Mouse (Mus musculus) midbrain, embryonic 16.5 days (tissue): ENCODE results near the gene Hk3. TPM values are rescaled to one million over a fixed set of nuclear protein-coding genes. Genes with fewer than 3 reads are reported as not detected.

ENCODE experiments used
- ATAC-seq: fragments of 200-750 bp; cut with Nextera tagmentation; 2 replicates; pipeline ENCODE4 v1.8.0; 2017; ENCODE audit warnings: moderate TSS enrichment
- H3K27ac ChIP-seq: fragments of 300-500 bp; sonication (generic); 2 replicates; pipeline ENCODE4 v1.5.1; 2014; ENCODE audit warnings: mild to moderate bottlenecking, low read length, mixed read lengths
- H3K27me3 ChIP-seq: fragments of 300-500 bp; sonication (generic); 2 replicates; pipeline ENCODE4 v1.6.1; 2014; ENCODE audit warnings: low read depth, low read length, mixed read lengths; ENCODE audit not compliant: control insufficient read depth, insufficient read depth
- H3K36me3 ChIP-seq: fragments of 300-500 bp; sonication (generic); 2 replicates; pipeline ENCODE4 v1.6.1; 2014; ENCODE audit warnings: mild to moderate bottlenecking, low read length, moderate library complexity, mixed read lengths; ENCODE audit not compliant: control insufficient read depth, insufficient read depth
- H3K4me1 ChIP-seq: fragments of 300-500 bp; sonication (generic); 2 replicates; pipeline ENCODE4 v1.6.1; 2014; ENCODE audit warnings: mild to moderate bottlenecking, low read length, mixed read lengths; ENCODE audit not compliant: control insufficient read depth, insufficient read depth
- H3K4me2 ChIP-seq: fragments of 300-500 bp; sonication (generic); 2 replicates; pipeline ENCODE4 v1.6.1; 2014; ENCODE audit warnings: mild to moderate bottlenecking, low read length, mixed read lengths
- H3K4me3 ChIP-seq: fragments of 300-500 bp; sonication (generic); 2 replicates; pipeline ENCODE4 v1.5.1; 2014; ENCODE audit warnings: low read depth, mild to moderate bottlenecking, low read length, moderate library complexity, mixed read lengths
- H3K9ac ChIP-seq: fragments of 300-500 bp; sonication (generic); 2 replicates; pipeline ENCODE4 v1.6.1; 2014; ENCODE audit warnings: low read depth, low read length, mixed read lengths
- H3K9me3 ChIP-seq: fragments of 300-500 bp; sonication (generic); replicated peaks from 2 replicates; pipeline ENCODE4 v1.6.1; 2014; ENCODE audit warnings: mild to moderate bottlenecking, low read length, mixed read lengths; ENCODE audit not compliant: control insufficient read depth, poor library complexity, severe bottlenecking
- WGBS: fragments of 180-500 bp; shearing (Covaris S2); extraction: QIAGEN DNeasy Blood & Tissue Kit; methylation state at CpG from one replicate; pipeline ENCODE4 v1.1.7; 2014; 5-methylcytosine and 5-hydroxymethylcytosine counted together
- polyA plus RNA-seq: library from polyadenylated mRNA; unstranded; fragments of >200 nt; fragmentation: Nextera tagmentation; extraction: Ambion mirVana; gene quantifications from 2 replicates; pipeline ENCODE4 v1.2.1, GENCODE M21; 2015

The Hk3 gene
- polyA plus RNA-seq, 1 experiment from 2014 or later: 0.77 TPM

DNA sequence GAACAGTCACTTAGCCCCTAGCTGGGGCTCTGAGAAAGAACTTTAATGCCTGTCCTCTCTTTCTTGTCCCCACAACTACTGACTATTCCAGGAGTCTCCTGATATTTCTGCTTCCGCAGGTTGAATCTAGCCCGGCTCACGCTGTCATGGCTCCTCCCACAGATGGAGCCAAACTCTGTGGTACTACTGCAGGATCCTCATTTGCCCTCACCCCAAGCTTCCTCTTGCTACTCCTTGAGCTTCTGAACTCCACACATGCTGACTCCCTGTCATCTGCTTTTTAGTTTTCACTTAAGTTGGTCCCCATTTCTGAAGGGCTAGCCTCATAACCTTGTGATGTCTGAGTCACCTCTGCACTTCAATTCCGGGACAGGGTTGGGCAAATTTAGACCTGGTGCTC lies 1.1 kb downstream of the Hk3 start:
- H3K4me1 ChIP-seq: no peaks in the 10 kb centered on the region
- H3K36me3 ChIP-seq: no peaks in the 10 kb centered on the region
- H3K9ac ChIP-seq: no peak overlapping the region
- no peaks in the 10 kb centered on the region for H3K27me3 ChIP-seq
- H3K4me2 ChIP-seq: no peak overlapping the region
- no peaks in the 10 kb centered on the region for H3K9me3 ChIP-seq
- H3K27ac ChIP-seq: no peak overlapping the region
- 89% methylated on average over 4 of the region's 4 CpGs for WGBS
- H3K4me3 ChIP-seq: no peak overlapping the region
- ATAC-seq: no peak

DNA sequence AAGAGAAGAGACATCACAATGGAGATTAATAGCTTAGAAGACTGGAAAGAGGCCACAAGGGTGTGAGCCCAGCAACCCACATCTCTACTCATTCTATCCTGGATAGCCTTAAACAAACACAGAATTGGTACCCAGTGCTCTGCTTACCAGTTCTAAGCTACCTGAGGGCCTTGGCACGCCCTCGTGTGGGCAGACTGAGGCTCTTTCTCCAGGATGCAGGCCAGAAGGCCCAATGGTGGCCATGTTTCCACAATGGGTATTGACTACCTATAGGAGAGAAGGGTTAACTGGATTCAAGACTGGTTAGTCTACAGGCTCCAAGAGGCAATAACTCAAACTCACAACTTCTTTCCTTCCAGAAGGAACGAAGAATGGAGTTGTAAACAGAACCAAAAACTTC lies 2.0 kb downstream of the Hk3 start:
- 76% methylated on average over 3 of the region's 3 CpGs for WGBS
- Histone ChIP-seq H3K4me3 (no peak overlapping the region), H3K4me1 (no peaks in the 10 kb centered on the region; the same call in 1 of the 2 replicates), H3K36me3 (no peaks in the 10 kb centered on the region), H3K27ac (no peak overlapping the region), H3K4me2 (no peak overlapping the region), H3K27me3 (no peaks in the 10 kb centered on the region), H3K9me3 (no peaks in the 10 kb centered on the region), H3K9ac (no peak overlapping the region)
- ATAC-seq: no peak

DNA sequence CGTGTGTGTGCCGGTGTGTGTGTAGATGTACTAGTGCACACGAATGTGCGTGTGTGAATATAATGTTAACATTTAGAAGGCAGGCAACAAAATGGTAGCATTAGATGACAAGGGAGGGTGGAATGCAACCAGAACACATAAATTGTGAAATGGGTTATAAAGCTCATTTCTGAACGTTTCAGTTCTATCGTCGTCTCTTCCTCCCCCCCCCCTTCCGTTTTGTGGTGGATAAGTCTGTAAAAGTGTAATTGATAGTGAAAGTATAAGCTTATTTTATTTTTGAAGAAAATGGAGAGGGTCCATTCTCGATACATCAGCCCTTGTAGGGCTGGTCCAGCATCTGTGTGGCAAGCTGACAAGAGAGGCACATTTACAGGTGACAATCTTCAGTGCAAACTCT lies 2.5 kb downstream of the Hk3 start:
- WGBS: 93% methylated on average over 9 of the region's 9 CpGs
- H3K9me3 ChIP-seq: no peaks in the 10 kb centered on the region
- no peaks in the 10 kb centered on the region for H3K36me3 ChIP-seq
- no peak for ATAC-seq
- no peak overlapping the region for H3K4me3 ChIP-seq
- H3K4me2 ChIP-seq: no peak overlapping the region
- H3K27ac ChIP-seq: no peak overlapping the region
- H3K4me1 ChIP-seq: no peaks in the 10 kb centered on the region; the same call in 1 of the 2 replicates
- H3K9ac ChIP-seq: no peak overlapping the region
- no peaks in the 10 kb centered on the region for H3K27me3 ChIP-seq

DNA sequence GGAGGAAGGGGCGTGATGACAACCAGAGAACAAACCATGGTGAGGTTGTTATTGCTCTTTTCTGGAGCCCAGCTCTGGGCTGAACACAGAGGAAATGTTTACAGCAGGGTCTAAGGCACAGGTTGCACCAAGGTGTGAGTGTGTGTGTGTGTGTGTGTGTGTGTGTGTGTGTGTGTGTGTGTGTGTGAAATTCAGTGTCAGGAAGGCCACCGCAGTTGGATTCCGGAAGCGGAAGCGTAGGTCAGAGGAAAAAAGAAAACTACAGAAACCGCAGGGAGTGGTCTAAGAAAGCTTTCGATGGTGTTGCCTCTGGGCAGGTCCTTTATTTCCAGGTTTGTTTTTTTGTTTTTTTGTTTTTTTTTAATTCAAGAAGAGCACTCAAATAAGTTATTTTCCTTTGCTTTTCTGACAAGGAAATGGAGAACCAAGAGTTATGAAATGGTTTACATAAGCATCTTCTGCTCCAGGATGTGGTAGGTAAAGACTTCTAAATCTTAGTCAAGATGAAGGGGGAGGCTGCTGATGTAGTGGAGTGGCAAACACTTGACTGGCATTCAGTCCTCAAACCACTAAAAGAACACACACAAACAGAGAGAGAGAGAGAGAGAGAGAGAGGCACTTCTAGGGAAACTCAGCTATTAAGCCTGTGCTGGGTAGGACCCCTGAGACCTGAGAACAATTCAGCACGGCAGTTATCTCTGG lies 3.1 kb downstream of the Hk3 start:
- Histone ChIP-seq H3K4me2 (no peak overlapping the region), H3K27me3 (no peaks in the 10 kb centered on the region), H3K36me3 (no peaks in the 10 kb centered on the region), H3K27ac (no peak overlapping the region), H3K9me3 (no peaks in the 10 kb centered on the region), H3K4me3 (no peak overlapping the region), H3K4me1 (no peaks in the 10 kb centered on the region; the same call in 1 of the 2 replicates), H3K9ac (no peak overlapping the region)
- ATAC-seq: no peak
- 78% methylated on average over 8 of the region's 8 CpGs for WGBS

DNA sequence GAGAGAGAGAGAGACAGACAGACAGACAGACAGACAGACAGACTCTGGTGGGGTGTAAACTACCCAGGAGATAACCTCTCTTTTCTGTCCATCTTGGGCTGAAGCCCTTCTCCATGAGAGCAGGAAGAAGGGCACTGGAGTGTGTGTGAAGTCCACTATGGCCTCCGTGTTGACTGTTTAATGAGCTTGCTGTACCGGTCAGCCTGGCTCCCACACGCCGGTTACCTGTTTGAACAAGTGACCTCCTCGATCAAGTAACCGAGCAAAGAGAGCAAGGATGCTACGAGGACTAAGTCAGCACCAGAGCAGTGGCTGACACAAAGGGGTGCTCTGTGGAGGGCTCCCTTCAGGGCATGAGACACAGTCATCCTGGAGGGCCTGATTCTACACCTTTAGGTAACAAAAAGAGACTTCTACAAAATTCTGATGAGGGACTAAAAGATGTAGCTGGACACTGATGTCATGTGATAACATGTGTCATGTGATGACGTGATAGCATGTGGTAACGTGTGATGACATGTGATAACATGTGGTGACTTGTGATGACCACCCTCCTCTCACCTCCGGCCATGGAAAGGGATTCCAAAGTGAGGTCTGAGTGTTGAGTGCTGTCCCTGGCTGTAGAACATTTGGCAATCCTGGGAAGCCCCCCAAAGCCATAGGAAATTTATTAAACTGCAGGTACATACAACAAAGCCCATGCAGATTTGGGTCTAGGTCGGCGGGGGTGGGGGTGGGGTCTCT lies 3.9 kb downstream of the Hk3 start:
- H3K36me3 ChIP-seq: no peaks in the 10 kb centered on the region
- no peaks in the 10 kb centered on the region; the same call in 1 of the 2 replicates for H3K4me1 ChIP-seq
- no peak for ATAC-seq
- H3K9me3 ChIP-seq: no peaks in the 10 kb centered on the region
- no peaks in the 10 kb centered on the region for H3K27me3 ChIP-seq
- 93% methylated on average over 12 of the region's 12 CpGs for WGBS
- H3K27ac ChIP-seq: no peak overlapping the region
- no peak overlapping the region for H3K4me3 ChIP-seq
- H3K4me2 ChIP-seq: no peak overlapping the region
- no peak overlapping the region for H3K9ac ChIP-seq

DNA sequence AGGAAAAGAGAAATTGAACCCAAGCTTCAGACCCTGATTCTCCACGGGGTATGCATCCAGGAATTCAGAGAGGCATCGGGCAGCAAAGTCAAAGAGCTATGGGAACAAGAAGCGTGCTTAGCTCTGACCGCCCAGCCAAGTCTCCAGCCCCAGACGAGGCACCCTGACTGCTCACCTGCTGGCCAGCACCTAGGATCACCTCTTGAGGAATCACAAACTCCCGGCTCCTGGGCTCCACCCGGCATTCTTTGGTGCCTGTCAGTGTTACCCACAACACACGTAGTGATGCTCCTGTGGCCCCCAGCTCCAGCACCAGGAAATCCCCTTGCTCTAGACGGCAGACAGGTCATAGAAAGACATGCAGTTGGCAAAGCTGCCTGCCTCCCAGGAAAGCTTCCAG lies 6.7 kb downstream of the Hk3 start:
- peaks cover 4% of the 10 kb centered on the region; the same call in 1 of the 2 replicates for H3K4me1 ChIP-seq
- ATAC-seq: no peak
- WGBS: 56% methylated on average over 9 of the region's 9 CpGs

DNA sequence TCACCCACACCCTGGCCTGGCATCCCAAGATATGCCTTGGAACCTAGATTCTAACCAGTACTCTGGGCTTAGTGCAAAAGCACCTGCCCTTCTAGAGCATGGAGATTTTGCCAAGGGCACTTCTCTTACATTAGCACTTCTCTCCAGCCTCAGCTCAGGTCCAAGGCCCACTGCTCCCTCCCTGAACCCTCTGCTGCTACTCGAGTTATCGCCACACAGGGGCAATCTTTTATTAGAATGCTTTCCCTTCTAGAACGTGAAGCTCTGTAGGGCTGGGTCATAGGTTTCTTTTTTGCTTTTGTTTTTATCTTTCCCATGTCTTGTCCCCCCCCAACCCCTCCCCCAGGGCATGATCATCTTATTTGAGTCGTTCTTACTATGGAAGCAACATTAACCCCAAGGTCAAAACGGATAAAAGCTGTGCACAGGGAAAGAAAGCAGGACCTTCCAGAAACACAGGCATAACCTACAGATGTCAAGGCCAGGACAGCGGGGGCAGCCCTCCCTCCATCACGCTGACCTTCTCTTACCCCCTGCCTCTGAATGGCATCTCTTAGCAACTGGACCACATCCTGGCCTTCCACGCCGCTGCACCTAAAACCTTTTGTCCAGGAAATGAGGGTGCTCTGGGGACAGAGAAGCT lies 7.4 kb downstream of the Hk3 start:
- WGBS: 16% methylated on average over 9 of the region's 9 CpGs
- no peaks in the 10 kb centered on the region for H3K36me3 ChIP-seq
- H3K9me3 ChIP-seq: no peaks in the 10 kb centered on the region
- H3K4me3 ChIP-seq: no peak overlapping the region
- no peak overlapping the region for H3K4me2 ChIP-seq
- ATAC-seq: no peak
- no peak overlapping the region for H3K9ac ChIP-seq
- H3K4me1 ChIP-seq: peaks cover 8% of the 10 kb centered on the region; the same call in 1 of the 2 replicates
- no peaks in the 10 kb centered on the region for H3K27me3 ChIP-seq
- H3K27ac ChIP-seq: no peak overlapping the region

More for the DNA sequence above, 6.7 kb downstream of the Hk3 start:
- Histone ChIP-seq H3K27ac (no peak overlapping the region), H3K4me2 (no peak overlapping the region), H3K27me3 (no peaks in the 10 kb centered on the region), H3K36me3 (no peaks in the 10 kb centered on the region), H3K4me3 (no peak overlapping the region), H3K9me3 (no peaks in the 10 kb centered on the region), H3K9ac (no peak overlapping the region)

DNA sequence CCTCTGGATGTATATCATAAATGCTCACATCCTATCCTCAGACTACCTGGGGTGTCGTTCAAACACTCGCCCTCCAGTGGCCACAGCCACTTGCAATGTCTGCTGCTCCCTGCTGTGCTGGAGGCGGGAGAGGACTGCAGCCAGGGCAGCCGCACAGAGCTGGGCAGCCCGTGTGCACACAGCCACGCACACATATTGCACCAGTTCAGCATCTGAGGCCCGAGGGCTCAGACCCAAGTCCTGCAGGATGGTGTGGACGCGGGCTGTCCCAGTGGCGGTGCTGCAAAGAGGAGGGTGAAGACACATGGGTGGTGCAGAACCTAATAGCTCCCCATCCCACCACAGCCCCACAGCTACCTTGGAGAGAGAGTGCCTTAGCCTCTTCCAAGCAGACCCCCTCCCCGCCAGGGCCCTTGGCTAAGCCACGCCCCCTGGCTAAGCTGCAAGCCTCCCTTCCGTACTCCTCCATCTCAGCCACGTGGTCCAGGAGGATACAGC lies 9.2 kb downstream of the Hk3 start:
- Histone ChIP-seq H3K9me3 (no peaks in the 10 kb centered on the region), H3K4me3 (no peak overlapping the region), H3K4me1 (peaks cover 25% of the 10 kb centered on the region), H3K9ac (no peak overlapping the region), H3K36me3 (no peaks in the 10 kb centered on the region), H3K27me3 (no peaks in the 10 kb centered on the region), H3K4me2 (peak overlapping the region; percentile 19; the same call in 1 of the 2 replicates), H3K27ac (no peak overlapping the region)
- WGBS: 5% methylated on average over 14 of the region's 14 CpGs
- ATAC-seq: peak; percentile 18; the same call in 1 of the 2 replicates

DNA sequence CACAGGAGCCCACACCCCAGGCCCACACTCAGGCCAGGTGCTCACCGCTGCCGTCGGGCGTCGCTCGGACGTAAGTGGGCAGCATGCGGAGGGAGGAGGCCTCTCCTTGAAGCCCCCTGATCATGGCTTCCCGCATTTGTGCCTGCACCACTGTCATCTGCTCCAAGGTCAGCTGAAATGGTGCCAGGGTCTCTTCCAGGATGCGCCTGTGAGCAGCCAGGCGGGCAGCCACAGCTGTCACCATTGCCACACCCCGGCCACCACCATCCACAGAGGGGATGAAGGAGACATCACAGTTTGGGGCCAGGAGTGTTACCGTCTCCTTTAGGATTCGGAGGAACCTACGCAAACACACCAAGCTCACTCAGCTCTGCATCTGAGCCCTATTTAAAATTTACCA lies 10.1 kb downstream of the Hk3 start:
- Histone ChIP-seq H3K27ac (no peak overlapping the region), H3K9ac (no peak overlapping the region), H3K4me2 (no peak overlapping the region), H3K4me1 (peaks cover 25% of the 10 kb centered on the region), H3K4me3 (no peak overlapping the region), H3K27me3 (no peaks in the 10 kb centered on the region), H3K9me3 (no peaks in the 10 kb centered on the region), H3K36me3 (no peaks in the 10 kb centered on the region)
- ATAC-seq: no peak
- 90% methylated on average over 15 of the region's 15 CpGs for WGBS
